Mouse (Mus musculus) testis, postnatal 10 days (tissue): ENCODE data around the gene Zfp955b.
"Not testable (repeated sequence)": the region's sequence is repeated elsewhere in the genome, so short reads cannot be mapped to it uniquely, and the experiment has no call there.

Source experiments
- DNase-seq: peaks from one replicate; pipeline ENCODE4 v3.0.0; 2021; ENCODE audit warnings: low spot score

Gene Zfp955b

DNA sequence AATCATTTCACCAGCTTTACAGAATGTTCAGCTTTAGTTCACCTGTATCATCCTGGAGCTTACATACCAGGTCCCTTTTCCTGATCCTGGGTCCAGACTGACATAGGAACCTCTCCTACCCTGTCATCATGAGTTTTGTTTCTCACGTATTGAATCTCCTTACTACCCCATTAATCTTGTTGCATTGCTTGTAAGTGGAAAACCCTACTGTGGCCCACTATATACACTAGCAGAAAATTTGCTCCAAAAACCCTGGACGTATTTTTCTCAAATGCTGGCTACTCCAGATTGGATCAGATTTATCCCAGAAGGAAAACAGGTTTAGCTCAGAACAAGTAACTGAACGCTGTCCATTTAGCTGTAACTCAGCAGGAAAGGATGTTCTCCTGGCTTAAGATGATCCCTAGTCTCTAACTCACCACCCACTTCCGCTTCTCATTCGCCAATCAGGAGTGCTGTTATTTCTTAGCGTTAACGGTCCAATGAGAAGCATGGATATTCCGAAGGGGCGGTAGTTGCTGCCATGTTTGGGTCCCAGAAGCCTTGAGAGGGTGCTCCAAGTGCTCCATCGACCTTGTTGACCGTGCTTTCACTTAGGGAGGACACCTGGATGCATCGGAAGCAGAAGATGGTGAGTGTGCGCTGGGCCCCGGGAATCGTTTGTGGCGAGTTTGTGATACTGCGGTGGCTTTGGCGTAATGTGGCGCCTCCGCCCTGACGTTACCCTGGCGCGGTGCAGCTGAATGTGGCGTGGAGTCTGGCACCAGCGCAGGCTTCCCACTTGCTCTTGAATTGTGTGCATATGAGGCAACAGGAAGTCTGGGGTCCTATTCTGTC, at the start of gene Zfp955b:
Gene Zfp955b, plus strand, starts transcription at position 506 of the 837 bp plus-strand sequence.
- DNase-seq: not testable (repeated sequence)

GRCm38 (mm10) chr17:33254530-33255318, 34.6 kb upstream of the Zfp955b start, which contains the start of gene Zfp955a:
Gene Zfp955a (minus strand): TSS chr17:33255145.
- DNase-seq: not testable (repeated sequence)

DNA sequence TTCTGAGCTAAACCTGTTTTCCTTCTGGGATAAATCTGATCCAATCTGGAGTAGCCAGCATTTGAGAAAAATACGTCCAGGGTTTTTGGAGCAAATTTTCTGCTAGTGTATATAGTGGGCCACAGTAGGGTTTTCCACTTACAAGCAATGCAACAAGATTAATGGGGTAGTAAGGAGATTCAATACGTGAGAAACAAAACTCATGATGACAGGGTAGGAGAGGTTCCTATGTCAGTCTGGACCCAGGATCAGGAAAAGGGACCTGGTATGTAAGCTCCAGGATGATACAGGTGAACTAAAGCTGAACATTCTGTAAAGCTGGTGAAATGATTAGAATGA, 34.1 kb upstream of the Zfp955b start:
- DNase-seq: not testable (repeated sequence)

- no peak for DNase-seq
Observed at GRCm38 (mm10) chr17:33264376-33264775, 25.0 kb upstream of the Zfp955b start, which contains the start of gene Olfr63. Gene Olfr63 (plus strand): TSS chr17:33264676.

GRCm38 (mm10) chr17:33268907-33269306, 20.4 kb upstream of the Zfp955b start:
- no peak for DNase-seq

DNA sequence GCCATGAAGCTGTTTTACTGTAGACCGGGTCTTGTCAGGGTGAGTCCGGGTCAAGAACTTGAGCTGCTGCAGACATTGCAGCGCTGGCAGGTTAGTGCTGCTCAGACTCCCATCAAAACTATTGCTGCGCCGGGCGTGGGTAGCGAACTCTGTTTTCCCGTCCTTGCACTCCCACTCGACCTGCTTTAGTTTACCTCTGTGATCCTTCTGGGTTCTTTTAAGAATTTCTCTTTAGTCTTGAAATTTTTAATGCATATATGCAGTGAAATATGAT, 469 bp downstream of the Zfp955b start:
- DNase-seq: not testable (repeated sequence)

DNA sequence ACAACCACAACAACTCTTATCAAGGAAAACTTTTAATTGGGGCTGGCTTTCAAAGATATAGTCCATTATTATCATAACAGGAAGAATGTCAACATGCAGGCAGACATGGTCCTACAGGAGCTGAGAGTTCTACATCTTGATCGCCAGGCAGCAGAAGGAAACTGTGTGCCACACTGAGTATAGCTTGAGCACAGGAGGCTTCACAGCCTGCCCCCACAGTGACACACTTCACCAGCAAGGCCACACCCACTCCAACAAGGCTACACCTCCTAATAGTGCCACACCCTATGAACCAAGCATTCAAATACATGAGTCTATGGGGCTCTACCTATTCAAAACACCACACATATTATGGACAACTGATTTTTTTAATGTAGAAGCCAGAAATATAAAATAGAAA, 63.6 kb downstream of the Zfp955b start:
- no peak for DNase-seq
